Comparison of ENCODE assay signal across 26 mouse cellular contexts in the genomic region with DNA sequence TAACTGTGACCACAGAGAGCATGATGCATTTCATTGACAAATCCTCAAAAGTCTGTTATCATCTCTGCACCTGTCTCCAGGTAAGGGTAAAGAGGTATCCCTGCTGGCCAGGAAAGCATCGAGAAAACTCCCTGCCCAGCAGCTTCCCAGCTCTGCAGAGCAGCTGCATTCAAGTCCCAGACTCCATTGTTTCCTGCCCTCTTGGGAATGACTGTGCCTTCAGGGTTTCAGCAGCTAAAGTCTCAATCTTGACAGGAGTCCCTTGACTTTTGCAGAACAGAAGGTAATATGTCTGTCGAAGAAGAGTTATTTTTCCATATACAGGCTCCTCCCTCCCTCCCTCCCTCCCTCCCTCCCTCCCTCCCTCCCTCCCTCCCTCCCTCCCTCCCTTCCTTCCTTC.
DNase-seq lines count a peak whose midpoint lies in the region; ATAC-seq and TF ChIP-seq lines count a peak whose summit lies in the region.
"Had no signal": no experiment of that assay in that cellular context is flagged by ENCODE, and none has a peak within 500 bp of the region (broad histone marks: within the 10 kb centered on the region; RNA-seq: fewer than 3 reads in every experiment).

No protein-coding gene starts in this region.

- H3K9me3 ChIP-seq in hindbrain, embryonic 10.5 days = no peaks in the 10 kb centered on the region
- H3K9me3 ChIP-seq in hindbrain, embryonic 12.5 days (replicated peaks) = no peaks in the 10 kb centered on the region
- H3K9me3 ChIP-seq in hindbrain, embryonic 14.5 days (ENCODE audit: control insufficient read depth, low read length) = no peaks in the 10 kb centered on the region
- no peaks in the 10 kb centered on the region for H3K9me3 ChIP-seq in midbrain, embryonic 16.5 days (replicated peaks; ENCODE audit: control insufficient read depth, low read length, poor library complexity, severe bottlenecking)
- H3K9me3 ChIP-seq: embryonic facial prominence, embryonic 15.5 days; forebrain, embryonic 13.5 days; heart, embryonic 15.5 days; limb, embryonic 12.5 days had no signal

- 37% methylated on average over 2 of the region's 2 CpGs for WGBS in hindbrain, embryonic 10.5 days
- WGBS in hindbrain, embryonic 12.5 days = 32% methylated on average over 2 of the region's 2 CpGs
- whole genome bisulfite sequencing in hindbrain, embryonic 14.5 days = 17% methylated on average over 2 of the region's 2 CpGs
- 21% methylated on average over 2 of the region's 2 CpGs for WGBS in midbrain, embryonic 16.5 days

- no peak overlapping the region for H3K4me2 ChIP-seq in hindbrain, embryonic 12.5 days (replicated peaks)
- H3K4me2 ChIP-seq in hindbrain, embryonic 14.5 days (replicated peaks) = no peak overlapping the region
- H3K4me2 ChIP-seq in midbrain, embryonic 16.5 days (ENCODE audit: low read length) = no peak overlapping the region
- H3K4me2 ChIP-seq: embryonic facial prominence, embryonic 15.5 days; forebrain, embryonic 13.5 days; heart, embryonic 15.5 days; limb, embryonic 12.5 days; liver, embryonic 11.5 days had no signal

- TF ChIP-seq CTCF in brain, embryonic 14.5 days (IDR thresholded peaks at IDR 0.05; ENCODE audit: borderline replicate concordance, extremely low read depth, insufficient read depth, insufficient read length) = no peak

- no peak for TF ChIP-seq POLR2A in brain, embryonic 14.5 days (IDR thresholded peaks at IDR 0.05; ENCODE audit: borderline replicate concordance, extremely low read depth, insufficient read depth, insufficient read length, poor library complexity, severe bottlenecking)

- H3K4me1 ChIP-seq in hindbrain, embryonic 10.5 days (replicated peaks) = peaks cover 6% of the 10 kb centered on the region
- peaks cover 7% of the 10 kb centered on the region for H3K4me1 ChIP-seq in hindbrain, embryonic 12.5 days
- peaks cover 5% of the 10 kb centered on the region; the same call in 1 of the 2 replicates for H3K4me1 ChIP-seq in hindbrain, embryonic 14.5 days (replicated peaks; ENCODE audit: control insufficient read depth, insufficient read depth, low read length)
- H3K4me1 ChIP-seq in midbrain, embryonic 16.5 days (ENCODE audit: control insufficient read depth, insufficient read depth, low read length) = peaks cover 17% of the 10 kb centered on the region
- H3K4me1 ChIP-seq: limb, embryonic 12.5 days had no signal

- 0 out of 2 replicates have a peak overlapping the region, but pooled peaks have one; percentile 35 for H3K27ac ChIP-seq in hindbrain, embryonic 10.5 days
- H3K27ac ChIP-seq in hindbrain, embryonic 12.5 days = no peak overlapping the region
- H3K27ac ChIP-seq in hindbrain, embryonic 14.5 days = peak overlapping the region; percentile 70
- peak overlapping the region; percentile 68 for H3K27ac ChIP-seq in midbrain, embryonic 16.5 days (ENCODE audit: low read length)
- H3K27ac ChIP-seq: embryonic facial prominence, embryonic 15.5 days; heart, embryonic 15.5 days; left cerebral cortex, adult 2 months; limb, embryonic 12.5 days had no signal

- no peak overlapping the region for H3K9ac ChIP-seq in hindbrain, embryonic 12.5 days
- H3K9ac ChIP-seq in hindbrain, embryonic 14.5 days = no peak overlapping the region
- H3K9ac ChIP-seq in midbrain, embryonic 16.5 days (ENCODE audit: low read depth, low read length) = no peak overlapping the region
- H3K9ac ChIP-seq: embryonic facial prominence, embryonic 15.5 days; heart, embryonic 15.5 days; limb, embryonic 12.5 days had no signal

- H3K36me3 ChIP-seq in hindbrain, embryonic 10.5 days = no peaks in the 10 kb centered on the region
- H3K36me3 ChIP-seq in hindbrain, embryonic 12.5 days = no peaks in the 10 kb centered on the region
- no peaks in the 10 kb centered on the region for H3K36me3 ChIP-seq in hindbrain, embryonic 14.5 days (replicated peaks; ENCODE audit: control insufficient read depth, insufficient read depth)
- H3K36me3 ChIP-seq in midbrain, embryonic 16.5 days (ENCODE audit: control insufficient read depth, insufficient read depth, low read length) = no peaks in the 10 kb centered on the region
- H3K36me3 ChIP-seq: embryonic facial prominence, embryonic 15.5 days; heart, embryonic 15.5 days; limb, embryonic 12.5 days had no signal

- no peak for ATAC-seq in hindbrain, embryonic 12.5 days (ENCODE audit: low FRiP score)
- ATAC-seq in hindbrain, embryonic 14.5 days (ENCODE audit: low FRiP score) = 0 out of 2 replicates have a peak, but pooled peaks have one; percentile 11
- peak; percentile 23; the same call in 1 of the 2 replicates for ATAC-seq in midbrain, embryonic 16.5 days
- ATAC-seq: CD4-positive, CD25-positive, alpha-beta regulatory T cell, adult 4 months; intestine, postnatal 0 days had no signal

- no peaks in the 10 kb centered on the region for H3K27me3 ChIP-seq in hindbrain, embryonic 10.5 days (ENCODE audit: insufficient read depth, poor library complexity, severe bottlenecking)
- H3K27me3 ChIP-seq in hindbrain, embryonic 12.5 days = no peaks in the 10 kb centered on the region
- no peaks in the 10 kb centered on the region for H3K27me3 ChIP-seq in hindbrain, embryonic 14.5 days (ENCODE audit: control insufficient read depth, insufficient read depth, low read length)
- H3K27me3 ChIP-seq in midbrain, embryonic 16.5 days (ENCODE audit: control insufficient read depth, insufficient read depth, low read depth, low read length) = no peaks in the 10 kb centered on the region
- H3K27me3 ChIP-seq: embryonic facial prominence, embryonic 15.5 days; forebrain, embryonic 13.5 days; heart, embryonic 15.5 days; limb, embryonic 12.5 days had no signal

- no peak for DNase-seq in hindbrain, embryonic 10.5 days (ENCODE audit: low spot score)
- DNase-seq in brain, embryonic 14.5 days (ENCODE audit: low read depth) = peak; percentile 59
- no peak for DNase-seq in hindbrain, embryonic 14.5 days (ENCODE audit: low spot score)
- DNase-seq in lung, adult 18-20 months = no peak
- DNase-seq in thymus, postnatal 14 days = no peak
- no peak for DNase-seq in liver
- DNase-seq: adrenal gland, postnatal 14 days; cerebellum, adult 11-12 months; cerebellum, adult 9-11 months; gastrocnemius, postnatal 10 days; kidney, adult 9 months; kidney, postnatal 10 days; lung, postnatal 36 days; retina, postnatal 1 day; right cerebral cortex, postnatal 14 days had no signal

- H3K4me3 ChIP-seq in hindbrain, embryonic 10.5 days = no peak overlapping the region
- H3K4me3 ChIP-seq in hindbrain, embryonic 12.5 days = no peak overlapping the region
- no peak overlapping the region for H3K4me3 ChIP-seq in hindbrain, embryonic 14.5 days (replicated peaks; ENCODE audit: low read length)
- H3K4me3 ChIP-seq in midbrain, embryonic 16.5 days (ENCODE audit: low read depth, low read length) = no peak overlapping the region
- H3K4me3 ChIP-seq: embryonic facial prominence, embryonic 15.5 days; forebrain, embryonic 13.5 days; heart, embryonic 15.5 days; left cerebral cortex, adult 2 months; limb, embryonic 12.5 days; megakaryocyte, embryonic 14.5 days had no signal
